Mouse (Mus musculus): ENCODE measurements around the gene Ppp1r3d. TPM values are rescaled to one million over a fixed set of nuclear protein-coding genes. Genes with fewer than 3 reads are reported as not detected.

Gene Ppp1r3d
- polyA plus RNA-seq, 1 experiment = not detected

GRCm38 (mm10) chr2:178409024-178409423 is 5.2 kb downstream of the Ppp1r3d start:
- H3K4me1 ChIP-seq (ENCODE audit: control insufficient read depth, insufficient read depth, low read length) = peaks cover 14% of the 10 kb centered on the region
- WGBS = 78% methylated on average over 1 of the region's 1 CpGs
- TF ChIP-seq CTCF (IDR thresholded peaks at IDR 0.05; ENCODE audit: insufficient read depth, low read depth, low read length) = no peak
- TF ChIP-seq POLR2A (IDR thresholded peaks at IDR 0.05; ENCODE audit: insufficient read depth, low read depth, low read length) = no peak

GRCm38 (mm10) chr2:178407053-178407815 is 7.0 kb downstream of the Ppp1r3d start, which contains the start of gene Sycp2:
Gene Sycp2 (minus strand): TSS chr2:178407685.
- Histone ChIP-seq H3K4me1 (ENCODE audit: control insufficient read depth, insufficient read depth, low read length) (0 out of 2 replicates have a peak, but pooled peaks cover 3% of the 10 kb centered on the region), H3K4me3 (ENCODE audit: insufficient read depth, low read depth, low read length) (no peak within 1 kb of the TSS), H3K27ac (ENCODE audit: insufficient read depth, low read depth, low read length) (no peak within 1 kb of the TSS)
- TF ChIP-seq POLR2A (IDR thresholded peaks at IDR 0.05; ENCODE audit: insufficient read depth, low read depth, low read length) = no peak
- TF ChIP-seq CTCF (IDR thresholded peaks at IDR 0.05; ENCODE audit: insufficient read depth, low read depth, low read length) = no peak
- 90% methylated on average over 52 of the region's 52 CpGs for WGBS

More at GRCm38 (mm10) chr2:178409024-178409423, 5.2 kb downstream of the Ppp1r3d start:
- Histone ChIP-seq H3K27ac (ENCODE audit: insufficient read depth, low read depth, low read length) (no peak overlapping the region), H3K4me3 (ENCODE audit: insufficient read depth, low read depth, low read length) (no peak overlapping the region)

Other genes with a start within 250 kb of the Ppp1r3d start
- gene Sycp2, start 6.8 kb downstream of the Ppp1r3d start, polyA plus RNA-seq (2012; ENCODE audit: insufficient read depth, insufficient read length, low replicate concordance, missing spikeins) = not detected in 2 replicates
- not detected in 2 replicates for gene Fam217b, start 52 bp upstream of the Ppp1r3d start, polyA plus RNA-seq (2012; ENCODE audit: insufficient read depth, insufficient read length, low replicate concordance, missing spikeins)
- gene Cdh26, start 16.1 kb upstream of the Ppp1r3d start, polyA plus RNA-seq (2012; ENCODE audit: insufficient read depth, insufficient read length, low replicate concordance, missing spikeins) = not detected in 2 replicates